Mouse (Mus musculus): ENCODE measurements around the gene Nrm. TPM values are rescaled to one million over a fixed set of nuclear protein-coding genes. Genes with fewer than 3 reads are reported as not detected.

Gene Nrm
- polyA plus RNA-seq, 1 experiment from 2014 or later: 84.5 TPM

- DNase-seq (ENCODE audit: low spot score): no peak
- no peak overlapping the region for H3K27ac ChIP-seq (replicated peaks)
- H3K4me1 ChIP-seq: peaks cover 22% of the 10 kb centered on the region
- peaks cover 84% of the 10 kb centered on the region for H3K36me3 ChIP-seq
- no peaks in the 10 kb centered on the region for H3K9me3 ChIP-seq (replicated peaks)
- 96% methylated on average over 1 of the region's 1 CpGs for WGBS
- H3K4me3 ChIP-seq: no peak overlapping the region
- no peaks in the 10 kb centered on the region for H3K27me3 ChIP-seq (ENCODE audit: low read depth, poor library complexity, severe bottlenecking)
Observed at GRCm38 (mm10) chr17:35905587-35905986, 44.5 kb downstream of the Nrm start.

GRCm38 (mm10) chr17:35907609-35908008 lies 46.5 kb downstream of the Nrm start:
- 87% methylated on average over 2 of the region's 2 CpGs for WGBS
- peak overlapping the region; percentile 85; the same call in 1 of the 2 replicates for H3K4me3 ChIP-seq
- H3K9me3 ChIP-seq (replicated peaks): no peaks in the 10 kb centered on the region
- no peak overlapping the region for H3K27ac ChIP-seq (replicated peaks)
- no peak for DNase-seq (ENCODE audit: low spot score)
- H3K36me3 ChIP-seq: peaks cover 84% of the 10 kb centered on the region
- peaks cover 22% of the 10 kb centered on the region for H3K4me1 ChIP-seq
- H3K27me3 ChIP-seq (ENCODE audit: low read depth, poor library complexity, severe bottlenecking): no peaks in the 10 kb centered on the region

- peak overlapping the region; percentile 89 for H3K27ac ChIP-seq (replicated peaks)
- DNase-seq (ENCODE audit: low spot score): no peak
- 30% methylated on average over 20 of the region's 20 CpGs for WGBS
- H3K27me3 ChIP-seq (ENCODE audit: low read depth, poor library complexity, severe bottlenecking): no peaks in the 10 kb centered on the region
- peak overlapping the region; percentile 85 for H3K4me3 ChIP-seq
- H3K4me1 ChIP-seq: peaks cover 22% of the 10 kb centered on the region
- no peaks in the 10 kb centered on the region for H3K9me3 ChIP-seq (replicated peaks)
- H3K36me3 ChIP-seq: peaks cover 84% of the 10 kb centered on the region
Observed at GRCm38 (mm10) chr17:35909186-35909918, 48.2 kb downstream of the Nrm start.

- H3K27ac ChIP-seq (replicated peaks): peak within 1 kb of the TSS; percentile 89
- H3K27me3 ChIP-seq (ENCODE audit: low read depth, poor library complexity, severe bottlenecking): no peaks in the 10 kb centered on the region
- WGBS: 4% methylated on average over 25 of the region's 25 CpGs
- peak; percentile 96 for DNase-seq (ENCODE audit: low spot score)
- no peaks in the 10 kb centered on the region for H3K9me3 ChIP-seq (replicated peaks)
- H3K4me1 ChIP-seq: peaks cover 25% of the 10 kb centered on the region
- peak within 1 kb of the TSS; percentile 85 for H3K4me3 ChIP-seq
- H3K36me3 ChIP-seq: peaks cover 81% of the 10 kb centered on the region
Observed at GRCm38 (mm10) chr17:35909919-35910369, 48.8 kb downstream of the Nrm start, which contains the start of gene Atat1. Gene Atat1, minus strand, starts transcription at chr17:35910075.

- 83% methylated on average over 6 of the region's 6 CpGs for WGBS
- Histone ChIP-seq H3K4me3 (peak overlapping the region; percentile 86; the same call in 1 of the 2 replicates), H3K27me3 (ENCODE audit: low read depth, poor library complexity, severe bottlenecking) (no peaks in the 10 kb centered on the region), H3K4me1 (peaks cover 22% of the 10 kb centered on the region), H3K36me3 (peaks cover 58% of the 10 kb centered on the region), H3K9me3 (replicated peaks) (no peaks in the 10 kb centered on the region), H3K27ac (replicated peaks) (no peak overlapping the region)
- no peak for DNase-seq (ENCODE audit: low spot score)
Observed at GRCm38 (mm10) chr17:35914975-35915374, 53.9 kb downstream of the Nrm start.

Small RNA genes lying within 50 kb of the gene (microRNA-seq; reads per million reads assigned to microRNA genes)
- 2.1 reads per million for gene Gm28033

Other genes with a start within 250 kb of the Nrm start
- not detected in 2 replicates for gene Gm9573, start 234.7 kb upstream of the Nrm start, polyA plus RNA-seq (2016; fragmentation: Nextera tagmentation; extraction: Ambion mirVana)
- 0.17 and 0.22 TPM in 2 replicates for gene Mucl3, start 217.6 kb upstream of the Nrm start, polyA plus RNA-seq (2016; fragmentation: Nextera tagmentation; extraction: Ambion mirVana)
- 19.3 and 20.6 TPM in 2 replicates for gene Vars2, start 193.7 kb upstream of the Nrm start, polyA plus RNA-seq (2016; fragmentation: Nextera tagmentation; extraction: Ambion mirVana)
- gene Gtf2h4, start 187.6 kb upstream of the Nrm start, polyA plus RNA-seq (2016; fragmentation: Nextera tagmentation; extraction: Ambion mirVana): 50.1 and 52.3 TPM in 2 replicates
- gene Ddr1, start 156.7 kb upstream of the Nrm start, polyA plus RNA-seq (2016; fragmentation: Nextera tagmentation; extraction: Ambion mirVana): 142 and 193 TPM in 2 replicates
- 3.0 and 3.7 TPM in 2 replicates for gene Ier3, start 39.6 kb upstream of the Nrm start, polyA plus RNA-seq (2016; fragmentation: Nextera tagmentation; extraction: Ambion mirVana)
- 54.8 and 59.3 TPM in 2 replicates for gene Flot1, start 38.1 kb upstream of the Nrm start, polyA plus RNA-seq (2016; fragmentation: Nextera tagmentation; extraction: Ambion mirVana)
- gene Tubb5, start 23.0 kb upstream of the Nrm start, polyA plus RNA-seq (2016; fragmentation: Nextera tagmentation; extraction: Ambion mirVana): 1,574 and 1,617 TPM in 2 replicates
- 21.1 and 21.7 TPM in 2 replicates for gene Mdc1, start 19.8 kb upstream of the Nrm start, polyA plus RNA-seq (2016; fragmentation: Nextera tagmentation; extraction: Ambion mirVana)
- 21.8 and 27.6 TPM in 2 replicates for gene Ppp1r18, start 4.3 kb downstream of the Nrm start, polyA plus RNA-seq (2016; fragmentation: Nextera tagmentation; extraction: Ambion mirVana)
- 51.6 and 54.3 TPM in 2 replicates for gene Dhx16, start 18.5 kb downstream of the Nrm start, polyA plus RNA-seq (2016; fragmentation: Nextera tagmentation; extraction: Ambion mirVana)
- 29.0 and 29.6 TPM in 2 replicates for gene 2310061I04Rik, start 36.1 kb downstream of the Nrm start, polyA plus RNA-seq (2016; fragmentation: Nextera tagmentation; extraction: Ambion mirVana)
- gene Atat1, start 48.8 kb downstream of the Nrm start, polyA plus RNA-seq (2016; fragmentation: Nextera tagmentation; extraction: Ambion mirVana): 124 and 178 TPM in 2 replicates
- 72.2 and 92.6 TPM in 2 replicates for gene Mrps18b, start 55.1 kb downstream of the Nrm start, polyA plus RNA-seq (2016; fragmentation: Nextera tagmentation; extraction: Ambion mirVana)
- 58.8 and 63.3 TPM in 2 replicates for gene Ppp1r10, start 55.1 kb downstream of the Nrm start, polyA plus RNA-seq (2016; fragmentation: Nextera tagmentation; extraction: Ambion mirVana)
- 117 and 121 TPM in 2 replicates for gene Abcf1, start 108.4 kb downstream of the Nrm start, polyA plus RNA-seq (2016; fragmentation: Nextera tagmentation; extraction: Ambion mirVana)
- gene Gnl1, start 118.5 kb downstream of the Nrm start, polyA plus RNA-seq (2016; fragmentation: Nextera tagmentation; extraction: Ambion mirVana): 56.3 and 59.7 TPM in 2 replicates
- 45.3 and 50.1 TPM in 2 replicates for gene Prr3, start 118.9 kb downstream of the Nrm start, polyA plus RNA-seq (2016; fragmentation: Nextera tagmentation; extraction: Ambion mirVana)
- gene H2-T24, start 159.2 kb downstream of the Nrm start, polyA plus RNA-seq (2016; fragmentation: Nextera tagmentation; extraction: Ambion mirVana): 4.4 and 5.9 TPM in 2 replicates
- 3.5 and 4.9 TPM in 2 replicates for gene H2-T23, start 171.5 kb downstream of the Nrm start, polyA plus RNA-seq (2016; fragmentation: Nextera tagmentation; extraction: Ambion mirVana)
- 7.0 and 8.4 TPM in 2 replicates for gene H2-T22, start 181.4 kb downstream of the Nrm start, polyA plus RNA-seq (2016; fragmentation: Nextera tagmentation; extraction: Ambion mirVana)
- not detected in 2 replicates for gene Gm6034, start 181.6 kb downstream of the Nrm start, polyA plus RNA-seq (2016; fragmentation: Nextera tagmentation; extraction: Ambion mirVana)
- not detected in 2 replicates for gene Gm11127, start 197.1 kb downstream of the Nrm start, polyA plus RNA-seq (2016; fragmentation: Nextera tagmentation; extraction: Ambion mirVana)